Mouse (Mus musculus) cerebellum, postnatal 36 days (tissue): ENCODE data around the gene Camta1.

ENCODE experiments used
- DNase-seq, 2 experiments: peaks; one replicate each; pipeline ENCODE4 v3.0.0; 2021 to 2022; ENCODE audit warnings: mixed read lengths in 2 of 2

Camta1 gene

GRCm38 (mm10) chr4:151141196-151141880 is 720.3 kb downstream of the Camta1 start:
- DNase-seq, result peak; percentile 99 to 100

DNA sequence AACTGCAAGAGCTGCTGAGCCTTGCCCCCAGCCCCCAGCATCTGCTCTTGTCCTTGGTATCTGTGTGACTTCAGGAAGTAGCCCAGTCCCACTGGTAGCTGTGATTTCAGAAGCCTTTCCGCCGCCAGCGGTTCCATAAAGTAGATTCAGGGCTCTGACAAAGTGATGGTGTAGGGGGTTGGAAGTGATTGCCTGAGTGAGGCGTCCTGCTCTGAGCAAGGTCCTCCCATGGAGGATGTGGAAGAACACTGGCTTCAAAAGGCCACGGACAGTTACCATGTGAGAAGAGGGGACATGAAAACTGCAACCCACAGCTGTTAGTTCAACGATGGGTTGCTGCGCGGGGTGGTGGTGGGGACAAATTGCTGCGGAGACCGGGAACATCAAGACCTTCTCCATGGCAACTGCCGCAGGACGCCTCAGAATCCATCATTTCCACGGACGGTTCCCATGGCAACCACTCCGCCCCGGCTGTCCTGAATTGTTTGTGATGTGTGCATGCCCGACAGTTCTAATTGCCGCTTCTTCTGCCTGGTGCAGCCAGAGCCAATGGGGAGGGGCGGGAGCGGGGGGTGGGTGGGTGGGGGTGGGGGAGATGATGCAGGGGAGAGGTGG is 721.2 kb downstream of the Camta1 start:
- peak; percentile 72 to 74 for DNase-seq

DNA sequence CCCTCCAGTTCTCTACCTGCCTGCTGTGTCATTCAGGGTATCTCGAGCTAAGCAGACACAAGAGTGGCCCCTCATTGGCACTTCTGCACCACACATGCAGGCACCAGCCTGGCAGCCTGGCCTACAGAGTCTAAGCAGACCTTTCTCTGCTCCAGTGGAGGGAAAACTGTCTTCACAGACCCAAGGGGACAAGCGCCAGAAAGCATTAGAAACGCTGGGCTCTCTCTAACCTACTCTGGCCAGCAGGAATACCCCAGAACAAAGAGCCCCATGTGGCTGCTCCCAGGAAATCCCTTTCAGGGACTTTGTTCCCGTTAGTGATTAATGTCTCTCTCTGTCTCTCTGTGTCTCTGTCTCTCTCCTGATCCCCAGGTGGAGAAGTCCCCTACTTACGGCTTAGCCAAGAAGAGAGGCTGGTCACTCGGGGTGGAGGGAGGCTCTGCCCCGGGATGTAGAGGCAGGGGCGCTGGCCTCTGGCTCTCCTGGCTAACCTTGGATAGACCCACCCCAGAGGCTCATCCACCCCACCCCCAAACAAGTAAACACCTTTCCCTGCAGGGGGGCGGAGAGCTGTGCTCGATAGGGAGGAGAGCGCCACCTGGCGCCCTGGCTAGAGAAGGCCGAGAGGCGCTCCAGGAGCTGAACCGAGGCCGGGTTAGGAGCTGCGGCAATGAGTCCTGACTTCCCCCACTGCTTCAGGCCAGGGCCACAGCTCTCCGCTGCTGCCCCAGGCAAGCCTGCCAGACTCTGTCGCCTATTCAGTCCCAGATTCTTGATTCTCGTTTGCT is 722.4 kb downstream of the Camta1 start:
- peak; percentile 94 to 95 for DNase-seq

GRCm38 (mm10) chr4:151138586-151138985 is 723.1 kb downstream of the Camta1 start:
- no peak for DNase-seq

DNA sequence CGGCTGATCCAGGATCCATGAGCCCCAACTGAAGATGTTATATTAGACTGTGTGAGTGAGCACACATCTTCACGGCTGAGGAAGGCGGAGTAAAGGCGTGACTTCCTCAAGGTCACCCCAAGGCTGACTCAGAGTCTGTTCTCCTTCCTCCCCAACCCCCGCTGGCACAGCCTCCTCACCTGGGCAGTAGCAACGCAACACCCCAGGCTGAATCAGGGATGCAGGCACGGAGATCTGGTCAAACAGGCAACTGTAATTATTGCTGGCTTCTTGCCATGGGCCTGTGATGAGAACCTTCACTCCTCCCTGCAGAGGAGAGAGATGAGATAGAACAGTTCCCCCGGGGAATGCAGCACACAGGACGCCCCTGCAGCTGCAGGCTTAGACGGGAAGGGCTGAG is 723.5 kb downstream of the Camta1 start:
- peak in 1 of 2 experiments; percentile 51 for DNase-seq

- no peak for DNase-seq
Observed at GRCm38 (mm10) chr4:151137701-151138100, 724.0 kb downstream of the Camta1 start.

DNA sequence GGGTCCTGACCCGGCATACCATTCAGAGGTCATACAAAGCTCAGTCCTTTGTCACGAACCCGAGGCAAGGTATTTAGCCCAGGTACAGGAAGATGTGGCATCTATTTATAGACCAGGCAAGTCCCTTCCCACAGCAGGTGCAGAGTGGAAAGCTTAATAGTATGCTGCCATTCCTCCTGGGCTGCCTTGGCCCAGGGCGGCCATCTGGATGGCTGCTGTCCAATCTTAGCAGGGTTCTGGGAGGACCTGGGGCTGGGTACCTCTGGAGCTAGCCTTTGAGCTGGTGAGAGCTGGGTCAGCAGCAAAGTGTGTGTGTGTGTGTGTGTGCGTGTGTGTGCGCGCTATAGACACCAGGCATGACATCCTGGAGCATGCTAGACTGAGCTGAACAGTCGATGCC is 726.2 kb downstream of the Camta1 start:
- no peak for DNase-seq

DNA sequence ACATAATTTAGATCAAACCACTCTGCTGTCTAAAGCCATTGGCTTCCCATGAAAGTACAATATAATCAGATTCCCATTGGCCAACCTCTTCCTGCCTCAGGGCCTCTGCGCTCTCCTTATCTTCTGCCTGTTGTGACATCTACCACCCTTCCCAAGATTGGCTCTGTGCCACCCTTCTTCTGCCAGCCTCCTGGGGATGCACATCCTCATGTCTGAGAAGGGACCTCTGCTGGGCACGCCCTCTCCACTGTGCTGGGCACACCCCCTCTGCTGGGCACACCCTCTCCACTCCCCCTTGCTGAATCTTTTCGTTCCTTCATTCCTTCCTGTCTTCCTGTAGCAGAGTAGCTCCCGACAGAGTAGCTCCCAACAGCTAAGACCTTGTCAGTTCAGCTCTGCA is 727.9 kb downstream of the Camta1 start:
- DNase-seq, result no peak

DNA sequence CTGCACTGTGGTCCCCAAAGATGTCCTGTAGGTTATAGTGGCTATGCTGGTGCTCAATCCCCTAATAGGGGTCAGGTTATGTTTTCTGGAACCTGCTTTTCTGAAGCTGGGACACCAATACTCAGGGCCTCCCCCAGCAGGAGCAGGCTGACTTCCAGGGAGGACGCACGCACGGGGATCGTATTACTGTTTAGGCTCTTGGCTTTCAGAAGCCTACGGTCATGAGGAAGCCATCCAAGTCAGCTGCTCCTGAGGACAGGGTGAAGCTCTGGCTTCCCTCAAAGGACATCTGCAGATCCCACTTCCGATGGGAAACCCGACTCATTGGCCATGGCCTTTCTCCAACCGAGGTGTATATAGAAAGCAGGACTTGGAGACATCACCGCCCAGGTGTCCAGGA is 729.2 kb downstream of the Camta1 start:
- DNase-seq, result no peak

- no peak for DNase-seq
Observed at GRCm38 (mm10) chr4:151130756-151131490, 730.8 kb downstream of the Camta1 start.

GRCm38 (mm10) chr4:151129725-151130557 is 731.7 kb downstream of the Camta1 start:
- DNase-seq, result peak in 1 of 2 experiments; percentile 35

- DNase-seq, result peak; percentile 88 to 91
Observed at GRCm38 (mm10) chr4:151128641-151129541, 732.8 kb downstream of the Camta1 start.

DNA sequence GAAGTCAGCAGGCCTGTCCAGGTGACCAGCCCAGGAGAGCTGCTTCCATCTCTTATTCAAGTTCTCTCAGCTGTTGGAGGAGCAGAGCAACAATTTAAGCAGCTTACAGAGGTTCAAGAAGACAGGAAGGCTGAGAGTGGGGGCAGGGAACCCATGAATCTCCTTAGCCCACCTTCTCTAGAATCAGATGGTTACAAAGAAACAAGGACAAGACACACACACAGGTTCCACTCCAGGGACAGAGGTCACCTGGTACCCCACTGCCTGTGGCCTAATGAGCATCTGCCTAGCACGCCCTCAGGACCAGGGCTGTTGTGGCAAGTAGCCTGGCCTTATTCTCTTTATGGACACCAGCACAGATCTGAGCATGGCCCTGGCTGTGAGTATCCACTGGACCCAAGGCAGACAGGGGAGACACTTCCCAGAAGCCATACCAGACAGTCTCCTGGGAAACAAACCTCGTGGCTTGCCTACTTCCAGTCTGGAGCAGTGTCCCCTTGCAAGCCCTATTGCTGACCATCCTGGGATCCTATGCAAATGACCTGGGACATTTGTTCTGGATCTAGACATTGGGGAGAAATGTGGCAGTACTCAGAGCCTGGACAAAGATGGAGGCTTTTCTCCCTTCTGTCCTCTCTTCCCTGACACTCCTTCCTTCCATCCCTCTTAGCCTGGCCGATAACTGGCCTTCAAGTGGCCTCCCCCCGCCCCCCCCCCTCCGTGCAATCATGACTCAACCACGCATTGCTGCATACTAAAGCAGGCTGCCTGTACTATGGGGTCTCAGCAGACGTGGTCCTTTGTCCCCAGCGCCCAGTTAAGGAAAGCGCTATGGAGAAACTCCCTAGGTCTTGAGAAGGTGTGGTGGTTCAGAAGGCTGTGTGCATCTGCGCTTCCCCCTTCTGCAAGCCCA is 733.8 kb downstream of the Camta1 start:
- DNase-seq, result peak in 1 of 2 experiments; percentile 36

DNA sequence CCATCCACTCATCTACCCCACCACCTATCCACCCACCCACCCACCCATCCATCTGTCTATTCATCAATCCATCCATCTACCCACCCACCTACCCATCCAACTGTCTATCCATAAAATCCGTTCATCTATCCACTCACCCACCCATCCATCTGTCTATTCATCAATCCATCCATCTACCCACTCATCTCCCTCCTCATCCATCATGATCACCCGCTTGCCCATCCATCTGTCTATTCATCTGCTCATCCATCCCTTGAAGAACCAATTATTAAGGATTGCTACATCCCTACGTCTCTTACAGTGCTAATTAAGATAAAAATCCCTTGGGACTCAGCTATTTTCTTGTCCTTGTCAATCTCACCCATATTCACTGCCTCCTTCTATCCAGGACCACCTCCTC is 742.8 kb downstream of the Camta1 start:
- DNase-seq, result no peak

GRCm38 (mm10) chr4:151114574-151114973 is 747.1 kb downstream of the Camta1 start:
- DNase-seq, result no peak

GRCm38 (mm10) chr4:151111226-151111625 is 750.5 kb downstream of the Camta1 start:
- no peak for DNase-seq

DNA sequence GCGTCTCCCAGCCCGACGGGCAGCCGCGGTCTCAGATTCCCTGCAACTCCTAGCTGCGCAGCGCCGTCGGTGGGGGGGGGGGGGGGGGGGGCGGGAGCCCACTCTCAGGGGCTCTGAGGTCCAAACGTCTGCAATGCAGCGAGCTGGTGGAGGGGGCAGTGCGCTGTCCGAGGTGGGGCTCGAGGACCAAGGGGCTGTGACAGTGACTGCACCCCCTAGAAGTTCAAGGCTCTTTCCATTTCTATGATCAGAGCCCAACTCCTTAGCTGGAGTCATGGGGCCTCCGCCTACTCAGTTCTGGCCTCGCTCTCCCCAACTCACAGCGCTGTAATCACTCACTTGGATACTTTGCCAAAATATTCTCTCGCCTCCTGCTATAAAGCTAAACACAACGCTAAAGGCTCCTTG is 752.8 kb downstream of the Camta1 start:
- DNase-seq, result peak in 1 of 2 experiments; percentile 27

GRCm38 (mm10) chr4:151108028-151108771 is 753.5 kb downstream of the Camta1 start:
- peak; percentile 90 to 95 for DNase-seq
